Mouse (Mus musculus): Measurements from ENCODE around the gene Atrip.

Atrip gene

DNA sequence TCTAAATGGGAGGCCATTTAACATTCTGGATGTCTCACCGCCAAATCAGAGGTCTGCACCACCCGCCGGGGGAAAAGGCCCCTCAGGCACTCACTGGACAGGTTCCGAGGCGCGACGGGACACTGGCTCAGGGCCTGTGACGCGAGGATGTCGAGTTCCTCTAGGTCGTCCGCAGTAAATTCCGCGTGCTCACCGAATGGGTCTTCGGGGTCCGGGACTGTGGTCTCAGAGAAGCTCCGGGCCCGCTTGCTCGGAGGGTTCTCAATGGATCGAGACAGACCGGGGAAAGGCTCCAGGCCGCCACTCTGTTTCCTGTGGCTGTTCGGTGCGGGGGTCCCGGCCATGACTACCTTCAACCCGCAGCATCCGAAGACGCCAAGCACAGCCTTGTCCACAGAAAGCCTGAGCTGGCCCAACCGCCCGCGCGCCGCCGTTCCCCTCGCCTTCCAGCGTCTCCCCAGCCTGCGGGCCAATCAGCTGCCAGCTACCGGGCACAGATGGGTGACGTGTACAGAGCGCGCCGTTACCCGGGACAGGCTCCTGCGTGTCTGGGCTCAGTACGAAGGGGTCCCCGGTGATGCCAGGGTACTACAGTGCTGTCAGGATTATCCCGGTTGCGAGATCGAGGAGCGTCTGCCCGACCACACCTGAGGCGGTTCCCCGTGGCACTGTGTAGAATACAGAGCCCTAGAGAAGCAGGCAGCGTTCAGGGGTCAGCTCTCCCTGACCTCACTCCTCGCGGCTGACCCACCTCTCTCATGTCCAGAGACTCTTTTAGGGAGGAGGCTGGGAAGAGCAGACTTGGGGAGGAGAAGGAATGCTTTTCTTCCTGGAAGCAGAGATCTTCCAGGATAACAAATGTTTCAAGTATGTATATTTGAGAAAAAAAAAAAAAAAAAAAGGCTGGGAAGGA, at the start of gene Atrip:
Atrip (minus strand) TSS at position 464 of the 913 bp plus-strand sequence.
- peak; percentile 91 for DNase-seq (ENCODE audit: extremely low spot score)

GRCm38 (mm10) chr9:109123266-109123665, 49.3 kb upstream of the Atrip start:
- no peak for DNase-seq (ENCODE audit: extremely low spot score)

DNA sequence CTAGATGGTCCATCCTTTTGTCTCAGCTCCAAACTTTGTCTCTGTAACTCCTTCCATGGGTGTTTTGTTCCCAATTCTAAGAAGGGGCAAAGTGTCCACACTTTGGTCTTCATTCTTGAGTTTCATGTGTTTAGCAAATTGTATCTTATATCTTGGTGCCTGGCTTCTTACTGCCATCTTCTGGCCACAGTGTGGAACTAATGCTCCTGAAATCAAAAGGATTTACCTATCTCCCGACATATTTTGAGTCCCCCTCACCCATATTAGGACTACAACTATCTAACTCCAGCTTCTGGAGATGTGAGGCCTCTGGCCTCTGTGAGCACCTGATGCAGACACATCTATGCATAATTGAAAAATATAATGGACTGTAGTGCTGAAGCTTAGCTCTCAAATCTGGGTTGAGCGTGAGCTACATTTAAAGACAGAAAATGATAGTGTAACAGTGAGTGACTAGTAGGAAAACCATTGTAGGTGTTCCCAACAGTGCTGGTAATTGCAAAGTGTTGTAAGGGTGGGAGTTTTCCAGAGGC, 48.7 kb upstream of the Atrip start:
- peak; percentile 43 for DNase-seq (ENCODE audit: extremely low spot score)

DNA sequence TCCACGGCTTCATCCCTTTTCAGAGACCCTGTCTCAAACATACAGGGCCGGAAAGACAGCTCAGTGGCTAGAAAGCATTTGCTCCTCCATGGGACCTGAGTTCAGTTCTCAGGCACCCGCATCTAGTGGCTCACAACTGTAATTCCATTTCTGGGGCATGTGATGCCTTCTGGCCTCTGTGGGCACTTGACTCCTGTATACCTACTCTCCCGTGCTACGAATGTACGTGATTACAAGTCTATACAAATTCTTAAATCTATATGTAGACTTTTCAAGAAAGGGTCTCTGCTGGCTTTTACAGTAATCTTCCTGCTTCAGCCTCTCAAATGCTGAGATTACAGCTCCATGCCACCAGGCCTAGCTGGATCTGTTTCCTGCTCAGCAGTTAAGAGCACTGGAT, 47.0 kb upstream of the Atrip start:
- no peak for DNase-seq (ENCODE audit: extremely low spot score)

DNA sequence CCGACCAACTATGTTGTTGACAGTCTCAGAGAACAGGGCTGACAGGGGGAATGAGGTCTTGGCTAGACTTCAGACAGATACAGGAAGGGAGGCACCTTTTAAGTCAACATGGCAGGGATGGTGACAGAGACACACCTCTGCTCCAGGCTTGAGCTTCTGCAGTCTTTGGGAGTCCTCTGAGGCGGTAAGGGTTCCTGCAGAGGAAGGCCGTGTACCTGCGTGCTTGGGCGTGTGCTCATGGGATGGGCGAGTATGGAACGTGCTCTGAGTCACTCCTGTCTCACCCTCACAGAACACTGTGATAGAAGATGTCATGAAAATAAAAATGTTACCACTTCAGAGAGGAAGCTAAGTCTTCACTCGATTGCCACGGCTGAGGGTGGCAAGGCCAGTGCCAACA, 45.6 kb upstream of the Atrip start:
- DNase-seq (ENCODE audit: extremely low spot score) = no peak

- DNase-seq (ENCODE audit: extremely low spot score) = no peak
Observed at GRCm38 (mm10) chr9:109118106-109118505, 44.2 kb upstream of the Atrip start.

GRCm38 (mm10) chr9:109116205-109116604, 42.3 kb upstream of the Atrip start:
- no peak for DNase-seq (ENCODE audit: extremely low spot score)

- DNase-seq (ENCODE audit: extremely low spot score) = no peak
Observed at GRCm38 (mm10) chr9:109114871-109115270, 40.9 kb upstream of the Atrip start.

DNA sequence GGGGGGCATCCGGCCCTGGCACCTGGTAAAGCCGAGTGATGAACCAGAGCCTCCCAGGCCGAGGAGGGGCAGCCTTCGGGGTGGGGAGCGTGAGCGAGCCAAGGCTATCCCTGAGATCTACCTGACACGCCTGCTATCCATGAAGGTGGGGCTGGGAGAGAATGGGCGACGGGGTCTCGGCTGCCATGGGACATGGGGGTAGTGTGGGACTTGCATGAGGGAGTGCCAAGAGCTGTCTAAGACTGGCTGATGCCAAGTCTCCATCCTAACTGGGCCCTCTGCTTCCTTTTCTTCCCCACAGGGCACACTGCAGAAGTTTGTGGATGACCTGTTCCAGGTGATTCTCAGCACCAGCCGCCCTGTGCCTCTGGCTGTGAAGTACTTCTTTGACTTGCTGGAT, 40.4 kb upstream of the Atrip start:
- no peak for DNase-seq (ENCODE audit: extremely low spot score)

DNA sequence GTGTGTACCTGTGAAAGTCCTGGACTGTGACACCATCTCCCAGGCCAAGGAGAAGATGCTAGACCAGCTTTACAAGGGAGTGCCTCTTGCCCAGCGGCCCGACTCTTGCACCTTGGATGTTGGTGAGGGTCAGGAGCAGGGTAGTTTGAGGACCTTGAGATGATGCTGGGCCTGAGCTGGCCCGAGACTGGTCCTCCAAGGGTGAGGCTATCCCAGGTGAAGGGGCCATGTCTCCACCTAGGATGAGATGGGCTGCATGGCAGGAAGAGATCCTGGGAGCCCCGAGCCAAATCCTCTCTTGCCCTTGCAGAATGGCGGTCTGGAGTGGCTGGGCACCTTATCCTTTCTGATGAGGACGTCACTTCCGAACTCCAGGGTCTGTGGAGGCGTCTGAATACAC, 39.4 kb upstream of the Atrip start:
- no peak for DNase-seq (ENCODE audit: extremely low spot score)

- DNase-seq (ENCODE audit: extremely low spot score) = no peak
Observed at GRCm38 (mm10) chr9:109111591-109111990, 37.7 kb upstream of the Atrip start.

DNA sequence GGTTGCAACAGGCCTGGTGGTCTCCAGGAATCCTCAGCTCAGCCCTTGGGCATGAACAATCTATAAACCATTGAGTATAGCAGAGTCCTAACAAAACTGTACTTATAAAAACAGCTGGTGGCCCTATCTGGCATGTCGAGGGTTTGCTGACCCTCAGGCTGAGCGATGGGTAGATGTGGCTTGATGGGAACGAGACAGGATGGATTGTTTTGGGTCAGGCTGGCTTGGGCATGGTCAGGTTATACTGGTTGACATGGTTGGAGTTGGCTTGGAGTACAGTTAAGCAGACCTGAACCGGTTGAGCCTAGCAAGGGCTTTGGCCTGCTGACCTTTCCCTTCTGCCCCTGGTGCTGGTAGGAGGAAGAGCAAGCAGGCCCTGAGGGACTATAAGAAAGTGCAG, 37.2 kb upstream of the Atrip start:
- DNase-seq (ENCODE audit: extremely low spot score) = no peak

- DNase-seq (ENCODE audit: extremely low spot score) = no peak
Observed at GRCm38 (mm10) chr9:109110240-109110639, 36.3 kb upstream of the Atrip start.

DNA sequence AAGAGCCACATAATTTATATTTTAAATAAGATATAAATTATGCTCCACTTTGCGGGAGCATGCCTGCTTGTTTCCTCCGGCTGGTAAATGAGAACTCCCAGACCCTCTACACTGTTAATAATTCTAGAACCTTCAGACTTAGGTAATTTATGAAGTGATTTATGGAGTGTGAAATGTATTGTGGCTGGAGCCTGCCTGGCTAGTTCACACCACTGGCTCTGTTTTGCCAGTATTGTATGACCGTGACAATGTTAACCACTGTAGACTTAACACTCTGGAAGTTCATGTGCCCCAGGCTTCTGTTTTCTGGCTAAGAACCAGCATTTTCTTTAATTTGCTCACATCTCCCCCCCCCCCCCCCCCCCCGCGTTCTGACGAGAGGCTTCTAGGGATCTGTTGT, 33.4 kb upstream of the Atrip start:
- DNase-seq (ENCODE audit: extremely low spot score) = no peak

GRCm38 (mm10) chr9:109105648-109106047, 31.7 kb upstream of the Atrip start:
- no peak for DNase-seq (ENCODE audit: extremely low spot score)

- DNase-seq (ENCODE audit: extremely low spot score) = no peak
Observed at GRCm38 (mm10) chr9:109105011-109105410, 31.1 kb upstream of the Atrip start.

GRCm38 (mm10) chr9:109104083-109104482, 30.2 kb upstream of the Atrip start:
- no peak for DNase-seq (ENCODE audit: extremely low spot score)

DNA sequence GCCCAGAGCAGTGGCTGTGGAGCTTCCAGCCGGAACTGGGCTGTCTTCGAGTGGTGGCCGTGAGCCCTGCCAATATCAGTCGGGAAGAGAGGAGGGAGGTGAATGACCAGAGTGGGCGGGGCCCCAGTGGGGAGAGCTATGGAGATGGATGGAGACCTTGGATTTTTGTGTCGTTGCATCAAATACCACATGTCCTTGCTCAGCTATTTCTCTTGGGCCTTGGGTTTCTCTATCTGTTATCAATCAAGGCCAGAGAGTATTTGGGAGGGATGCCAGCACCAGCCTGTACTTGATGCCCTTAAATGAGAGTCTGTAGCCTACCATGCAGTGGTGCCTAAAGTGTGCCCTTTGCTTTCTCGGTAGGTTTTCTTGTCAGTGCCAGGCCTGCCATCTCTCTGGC, 29.3 kb upstream of the Atrip start:
- no peak for DNase-seq (ENCODE audit: extremely low spot score)

DNA sequence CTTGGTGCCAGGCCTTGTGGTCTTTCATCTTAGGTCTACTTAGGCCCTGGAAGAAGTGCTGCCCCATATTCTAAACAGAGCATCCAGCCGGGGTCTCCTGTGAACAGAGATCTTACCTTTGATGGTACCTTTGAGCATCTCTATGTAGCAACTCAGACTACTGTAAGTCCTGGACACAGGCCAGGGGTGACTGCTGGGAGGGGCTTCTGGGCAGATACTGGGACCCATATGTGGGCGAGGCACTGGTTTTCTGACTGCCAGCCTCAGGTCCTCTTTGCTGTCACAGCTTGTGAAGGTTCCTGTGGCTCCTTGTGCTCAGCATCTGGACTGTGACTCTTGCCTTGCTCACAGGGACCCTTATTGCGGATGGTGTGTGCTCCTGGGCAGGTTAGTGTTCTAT, 28.6 kb upstream of the Atrip start:
- DNase-seq (ENCODE audit: extremely low spot score) = no peak

DNA sequence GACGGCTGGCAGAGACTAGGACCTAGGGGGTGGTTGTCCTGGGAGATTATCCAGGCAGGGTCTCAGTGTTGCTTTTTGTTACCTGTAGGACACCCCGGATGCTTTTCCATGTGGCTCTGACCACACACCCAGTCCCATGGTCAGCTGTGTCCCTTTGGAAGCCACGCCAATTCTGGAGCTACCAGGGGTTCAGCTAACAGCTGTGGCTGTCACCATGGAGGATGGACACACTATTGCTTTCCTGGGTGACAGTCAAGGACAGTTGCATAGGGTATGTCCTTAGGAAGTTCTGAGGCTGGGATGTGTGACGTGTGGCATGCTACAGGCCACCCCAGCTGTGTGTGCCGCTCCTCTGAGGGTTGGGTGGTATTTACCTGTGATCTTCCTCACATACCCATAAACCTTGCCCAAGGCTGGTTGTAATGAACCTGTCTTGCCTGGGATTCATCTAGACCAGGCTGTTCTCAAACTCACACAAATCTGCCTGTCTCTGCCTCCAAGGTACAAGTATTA, 28.1 kb upstream of the Atrip start:
- DNase-seq (ENCODE audit: extremely low spot score) = no peak

DNA sequence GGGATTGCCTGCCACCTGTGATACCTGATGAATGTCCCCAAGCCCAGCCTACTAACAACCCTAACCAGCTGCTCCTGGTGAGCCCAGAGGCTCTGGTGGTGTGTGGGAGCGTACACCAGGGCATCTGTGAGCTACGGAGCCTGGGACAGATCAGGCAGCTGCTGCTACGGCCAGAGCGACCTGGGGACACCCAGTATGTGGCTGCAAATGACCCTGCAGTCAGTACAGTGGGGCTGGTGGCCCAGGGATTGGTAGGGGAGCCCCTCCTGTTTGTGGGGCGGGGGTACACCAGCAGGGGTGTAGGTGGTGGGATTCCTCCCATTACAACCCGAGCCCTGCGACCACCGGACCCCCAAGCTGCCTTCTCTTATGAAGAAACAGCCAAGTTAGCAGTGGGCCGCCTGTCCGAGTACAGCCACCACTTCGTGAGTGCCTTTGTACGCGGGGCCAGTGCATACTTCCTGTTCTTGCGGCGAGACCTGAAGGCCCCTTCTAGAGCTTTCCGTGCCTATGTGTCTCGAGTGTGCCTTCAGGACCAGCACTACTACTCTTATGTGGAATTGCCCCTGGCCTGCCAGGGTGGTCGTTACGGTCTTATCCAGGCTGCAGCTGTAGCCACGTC, 26.5 kb upstream of the Atrip start:
- no peak for DNase-seq (ENCODE audit: extremely low spot score)

- DNase-seq (ENCODE audit: extremely low spot score) = no peak
Observed at GRCm38 (mm10) chr9:109098969-109099368, 25.0 kb upstream of the Atrip start.

DNA sequence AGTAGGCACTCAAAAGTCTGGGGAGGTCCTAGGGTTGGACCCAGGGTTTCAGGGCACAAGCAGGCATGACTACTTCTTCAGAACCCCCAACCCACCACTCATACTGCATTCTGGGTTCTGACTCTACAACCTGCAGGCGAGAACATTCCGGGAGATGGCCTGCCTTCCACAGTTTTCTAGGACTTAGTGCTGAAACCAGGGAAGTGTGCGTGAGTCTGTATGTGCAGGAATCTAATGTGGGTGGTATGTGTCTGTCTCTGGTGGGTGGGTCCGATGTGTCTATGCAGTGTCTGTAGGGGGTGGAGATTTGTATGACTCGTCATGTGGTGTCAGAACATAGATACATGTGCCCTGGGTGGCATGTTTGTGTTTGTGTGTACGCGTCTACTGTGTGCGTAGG, 24.4 kb upstream of the Atrip start:
- DNase-seq (ENCODE audit: extremely low spot score) = no peak

Data from embryo, embryonic 9.5 days (tissue).